Mouse (Mus musculus) hindbrain, embryonic 16.5 days (tissue): ENCODE measurements at regions not wholly inside any gene's neighbourhood (a gene's known extent, or its start where the extent isn't known, plus 50 kb on each side); places are given as distances from the start of the nearest gene placed in this dataset.
"Not testable (repeated sequence)": the region's sequence is repeated elsewhere in the genome, so short reads cannot be mapped to it uniquely, and the experiment has no call there.

Experiments
- ATAC-seq: fragments of 200-750 bp; cut with Nextera tagmentation; 2 replicates; pipeline ENCODE4 v1.8.0; 2017; ENCODE audit warnings: moderate TSS enrichment, moderate library complexity
- H3K27ac ChIP-seq: fragments of 300-500 bp; sonication (generic); 2 replicates; pipeline ENCODE4 v1.5.1; 2014; ENCODE audit warnings: low read depth, mild to moderate bottlenecking, control low read depth, low read length, moderate library complexity
- H3K27me3 ChIP-seq: fragments of 300-500 bp; sonication (generic); replicated peaks from 2 replicates; pipeline ENCODE4 v1.6.1; 2014; ENCODE audit warnings: low read length; ENCODE audit not compliant: control insufficient read depth, insufficient read depth
- H3K36me3 ChIP-seq: fragments of 300-500 bp; sonication (generic); 2 replicates; pipeline ENCODE4 v1.6.1; 2014; ENCODE audit warnings: mild to moderate bottlenecking, low read length, moderate library complexity, mixed read lengths; ENCODE audit not compliant: control insufficient read depth, insufficient read depth
- H3K4me1 ChIP-seq: fragments of 300-500 bp; sonication (generic); 2 replicates; pipeline ENCODE4 v1.6.1; 2014; ENCODE audit warnings: low read depth, low read length; ENCODE audit not compliant: control insufficient read depth, insufficient read depth
- H3K4me2 ChIP-seq: fragments of 300-500 bp; sonication (generic); 2 replicates; pipeline ENCODE4 v1.6.1; 2014; ENCODE audit warnings: mild to moderate bottlenecking, low read length, control low read depth, moderate library complexity
- H3K4me3 ChIP-seq: fragments of 300-500 bp; sonication (generic); 2 replicates; pipeline ENCODE4 v1.5.1; 2014; ENCODE audit warnings: mild to moderate bottlenecking, low read length, control low read depth, moderate library complexity
- H3K9ac ChIP-seq: fragments of 300-500 bp; sonication (generic); 2 replicates; pipeline ENCODE4 v1.6.1; 2014; ENCODE audit warnings: low read depth, mild to moderate bottlenecking, control low read depth, low read length, moderate library complexity
- H3K9me3 ChIP-seq: fragments of 300-500 bp; sonication (generic); 2 replicates; pipeline ENCODE4 v1.6.1; 2014; ENCODE audit warnings: mild to moderate bottlenecking, low read length, moderate library complexity; ENCODE audit not compliant: control insufficient read depth
- WGBS: fragments of 180-500 bp; shearing (Covaris S2); extraction: QIAGEN DNeasy Blood & Tissue Kit; methylation state at CpG from one replicate; pipeline ENCODE4 v1.1.7; 2014; 5-methylcytosine and 5-hydroxymethylcytosine counted together

- H3K9ac ChIP-seq = no peak overlapping the region
- 77% methylated on average over 2 of the region's 2 CpGs for WGBS
- no peak overlapping the region for H3K4me3 ChIP-seq
- ATAC-seq = no peak
- H3K27ac ChIP-seq = no peak overlapping the region
- H3K27me3 ChIP-seq = no peaks in the 10 kb centered on the region
- no peaks in the 10 kb centered on the region for H3K4me1 ChIP-seq
- H3K9me3 ChIP-seq = no peaks in the 10 kb centered on the region
- H3K36me3 ChIP-seq = no peaks in the 10 kb centered on the region
- no peak overlapping the region for H3K4me2 ChIP-seq
These were observed 874.0 kb downstream of the Amy2a5 start for GRCm38 (mm10) chr3:112384641-112385040.

DNA sequence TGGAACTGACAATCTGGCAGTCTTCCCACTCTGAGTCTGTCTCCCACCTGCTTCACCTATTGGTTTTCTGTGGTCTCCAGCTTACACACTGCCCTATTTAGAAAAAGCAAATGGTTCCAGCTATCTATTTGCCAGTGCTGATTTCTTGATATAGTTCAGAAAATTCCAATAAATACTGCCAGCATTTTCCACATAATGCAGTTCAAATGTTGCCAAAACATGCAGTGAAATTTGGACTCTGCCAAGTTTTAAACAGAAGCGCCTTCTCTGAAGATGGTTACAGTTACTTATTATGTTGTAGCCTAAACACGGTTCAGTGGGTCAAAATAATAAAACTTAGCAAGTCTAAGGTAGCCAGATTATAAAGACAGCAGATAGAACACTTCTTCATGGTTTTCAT, 912.8 kb downstream of the Amy2a5 start:
- H3K4me1 ChIP-seq = no peaks in the 10 kb centered on the region
- 0 out of 2 replicates have a peak, but pooled peaks have one; percentile 24 for ATAC-seq
- WGBS = 74% methylated on average over 2 of the region's 2 CpGs
- no peaks in the 10 kb centered on the region for H3K9me3 ChIP-seq
- no peak overlapping the region for H3K9ac ChIP-seq
- no peak overlapping the region for H3K27ac ChIP-seq
- H3K36me3 ChIP-seq = no peaks in the 10 kb centered on the region
- no peak overlapping the region for H3K4me3 ChIP-seq
- no peak overlapping the region for H3K4me2 ChIP-seq
- H3K27me3 ChIP-seq = no peaks in the 10 kb centered on the region

GRCm38 (mm10) chr3:112331171-112331570, 927.5 kb downstream of the Amy2a5 start:
- no peaks in the 10 kb centered on the region for H3K9me3 ChIP-seq
- H3K27ac ChIP-seq = no peak overlapping the region
- no peaks in the 10 kb centered on the region for H3K4me1 ChIP-seq
- H3K4me2 ChIP-seq = no peak overlapping the region
- no peaks in the 10 kb centered on the region for H3K27me3 ChIP-seq
- WGBS = 94% methylated on average over 4 of the region's 4 CpGs
- no peak overlapping the region for H3K9ac ChIP-seq
- no peaks in the 10 kb centered on the region for H3K36me3 ChIP-seq
- no peak overlapping the region for H3K4me3 ChIP-seq
- no peak for ATAC-seq

DNA sequence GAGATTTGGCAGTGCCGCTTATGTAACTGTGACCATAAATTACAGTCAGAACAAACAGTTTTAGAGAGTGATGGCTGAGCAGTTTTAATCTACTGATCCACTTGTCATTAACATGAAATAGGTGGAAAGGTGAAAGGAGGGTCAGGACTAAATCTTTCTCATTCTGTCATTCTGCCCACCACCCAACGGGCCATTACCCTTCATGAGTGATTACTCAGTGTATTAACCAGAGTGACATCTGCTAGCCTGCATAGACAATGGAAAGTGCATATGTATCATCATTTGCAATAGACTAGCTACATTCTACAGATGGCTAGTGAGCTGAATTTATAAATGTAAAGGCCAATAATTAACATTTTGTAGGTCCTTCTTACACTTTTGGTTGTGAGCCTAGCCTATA, 933.3 kb downstream of the Amy2a5 start:
- Histone ChIP-seq H3K9me3 (no peaks in the 10 kb centered on the region), H3K4me3 (no peak overlapping the region), H3K4me1 (no peaks in the 10 kb centered on the region), H3K27me3 (no peaks in the 10 kb centered on the region), H3K9ac (no peak overlapping the region), H3K36me3 (no peaks in the 10 kb centered on the region), H3K4me2 (no peak overlapping the region), H3K27ac (no peak overlapping the region)
- peak; percentile 74; the same call in 1 of the 2 replicates for ATAC-seq
- 45% methylated on average over 2 of the region's 2 CpGs for WGBS

DNA sequence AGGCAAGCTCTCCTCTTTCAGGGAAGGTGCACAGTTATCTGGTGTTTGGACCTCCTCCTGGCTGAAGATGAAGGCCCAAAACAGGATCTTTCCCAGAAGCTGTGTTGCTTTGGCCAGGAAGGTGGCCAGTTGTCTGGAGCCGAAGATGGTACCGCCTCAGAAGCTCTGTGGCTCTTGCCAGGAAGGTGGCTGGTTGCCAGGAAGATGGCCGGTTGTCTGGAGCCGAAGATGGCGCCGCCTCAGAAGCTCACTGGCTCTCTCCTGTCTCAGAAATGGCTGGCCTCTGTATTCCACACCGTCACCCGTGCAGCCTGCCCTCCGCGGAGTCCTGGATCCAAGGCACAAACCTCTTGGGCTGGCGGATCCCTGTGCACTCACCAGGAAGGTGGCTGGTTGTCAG, 937.4 kb downstream of the Amy2a5 start:
- not testable (repeated sequence) for H3K4me3 ChIP-seq, H3K36me3 ChIP-seq, H3K4me1 ChIP-seq, H3K4me2 ChIP-seq, H3K27me3 ChIP-seq, H3K9ac ChIP-seq, ATAC-seq, H3K27ac ChIP-seq, H3K9me3 ChIP-seq
- WGBS = 96% methylated on average over 11 of the region's 11 CpGs

GRCm38 (mm10) chr3:112278785-112279430, 979.7 kb downstream of the Amy2a5 start:
- Histone ChIP-seq H3K4me1 (no peaks in the 10 kb centered on the region), H3K36me3 (no peaks in the 10 kb centered on the region), H3K9ac (no peak overlapping the region), H3K4me2 (no peak overlapping the region), H3K27me3 (no peaks in the 10 kb centered on the region), H3K9me3 (no peaks in the 10 kb centered on the region), H3K27ac (no peak overlapping the region), H3K4me3 (no peak overlapping the region)
- 62% methylated on average over 2 of the region's 2 CpGs for WGBS
- ATAC-seq = peak; percentile 42; the same call in 1 of the 2 replicates

- Histone ChIP-seq H3K36me3 (no peaks in the 10 kb centered on the region), H3K9me3 (no peaks in the 10 kb centered on the region), H3K4me3 (no peak overlapping the region), H3K4me1 (no peaks in the 10 kb centered on the region), H3K27me3 (no peaks in the 10 kb centered on the region), H3K9ac (no peak overlapping the region), H3K4me2 (no peak overlapping the region), H3K27ac (no peak overlapping the region)
- ATAC-seq = no peak
- 5% methylated on average over 1 of the region's 1 CpGs for WGBS
These were observed 997.1 kb downstream of the Amy2a5 start for GRCm38 (mm10) chr3:112261334-112262101.

DNA sequence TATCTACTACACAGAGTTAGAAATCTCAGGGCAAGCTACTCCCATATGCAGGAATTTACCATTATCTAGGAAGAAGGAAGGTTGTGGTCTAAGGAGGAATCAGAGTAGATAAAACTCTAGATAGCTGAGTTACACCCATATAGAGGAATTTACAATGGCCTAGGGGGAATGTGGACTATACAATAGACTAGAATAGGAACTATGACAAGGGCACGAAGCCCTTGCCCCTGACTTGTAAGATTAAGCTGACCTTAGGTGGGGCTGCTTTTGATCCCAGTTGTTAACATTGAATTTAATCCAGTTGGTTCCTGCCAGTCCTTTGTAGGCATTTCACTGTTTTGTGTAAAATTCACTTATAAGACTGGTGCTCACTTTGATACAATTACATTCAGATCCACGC, 1015.7 kb downstream of the Amy2a5 start:
- not testable (repeated sequence) for H3K4me3 ChIP-seq, H3K4me2 ChIP-seq, H3K36me3 ChIP-seq, H3K9ac ChIP-seq, H3K4me1 ChIP-seq, H3K27me3 ChIP-seq, ATAC-seq, H3K9me3 ChIP-seq, H3K27ac ChIP-seq
- 83% methylated on average over 2 of the region's 2 CpGs for WGBS

- no peaks in the 10 kb centered on the region for H3K9me3 ChIP-seq
- no peak overlapping the region for H3K4me3 ChIP-seq
- no peaks in the 10 kb centered on the region for H3K4me1 ChIP-seq
- no peak for ATAC-seq
- 3% methylated on average over 1 of the region's 1 CpGs for WGBS
- no peaks in the 10 kb centered on the region for H3K36me3 ChIP-seq
- H3K27me3 ChIP-seq = no peaks in the 10 kb centered on the region
- H3K9ac ChIP-seq = no peak overlapping the region
- no peak overlapping the region for H3K27ac ChIP-seq
- H3K4me2 ChIP-seq = no peak overlapping the region
These were observed 1019.0 kb downstream of the Amy2a5 start for GRCm38 (mm10) chr3:112239626-112240120.
